Comparison of ENCODE assay signal across 8 mouse cellular contexts in genomic region chr10:77606855-77607254, GRCm38 (mm10). TPM values are rescaled to one million over a fixed set of nuclear protein-coding genes. Genes with fewer than 3 reads are reported as not detected.
DNase-seq lines count a peak whose midpoint lies in the region; ATAC-seq and TF ChIP-seq lines count a peak whose summit lies in the region.

No protein-coding gene starts in this region.

- H3K4me2 ChIP-seq in heart, embryonic 16.5 days (ENCODE audit: low read depth, low read length) = peak overlapping the region; percentile 88

- DNase-seq in kidney, adult 2 months = peak; percentile 34
- no peak for DNase-seq in kidney, postnatal 25 days
- DNase-seq in ES-E14 (ENCODE audit: low read depth, low spot score) = no peak
- peak; percentile 28 for DNase-seq in lung, postnatal 36 days
- peak; percentile 38 for DNase-seq in thymus, postnatal 25 days
- no peak for DNase-seq in Muller cell, postnatal 12 days (ENCODE audit: inconsistent ontology term)
- no peak for DNase-seq in adrenal gland, adult 8-10 months

- peaks cover 15% of the 10 kb centered on the region; the same call in 1 of the 2 replicates for H3K4me1 ChIP-seq in kidney, adult 2 months (ENCODE audit: control insufficient read depth, insufficient read depth, low read length)
- H3K4me1 ChIP-seq in ES-E14 (ENCODE audit: control insufficient read depth in 2 of 2, insufficient read depth in 2 of 2, low read length in 2 of 2, poor library complexity in 1 of 2) = peaks cover 14 to 46% of the 10 kb centered on the region in 2 experiments
- peaks cover 16% of the 10 kb centered on the region for H3K4me1 ChIP-seq in heart, embryonic 16.5 days (ENCODE audit: control insufficient read depth, insufficient read depth, low read length)

- TF ChIP-seq CTCF in kidney, adult 2 months (conservative IDR thresholded peaks at IDR 0.05; ENCODE audit: insufficient read depth, insufficient read length, low read depth, low read length) = no peak

- no peaks in the 10 kb centered on the region; the same call in 1 of the 2 replicates for H3K36me3 ChIP-seq in kidney, adult 2 months (ENCODE audit: control insufficient read depth, insufficient read depth, low read length)
- peaks cover 23% of the 10 kb centered on the region for H3K36me3 ChIP-seq in ES-E14 (ENCODE audit: control insufficient read depth, insufficient read depth, low read length, poor library complexity, severe bottlenecking)
- peaks cover 23% of the 10 kb centered on the region for H3K36me3 ChIP-seq in heart, embryonic 16.5 days (ENCODE audit: control insufficient read depth, insufficient read depth)

- TF ChIP-seq POLR2A in kidney, adult 2 months (IDR thresholded peaks at IDR 0.05; ENCODE audit: low read depth, low read length) = no peak

- H3K27ac ChIP-seq in kidney, adult 2 months (ENCODE audit: insufficient read depth, low read depth, low read length) = peak overlapping the region; percentile 65
- H3K27ac ChIP-seq in ES-E14 (ENCODE audit: insufficient read depth, low read depth, low read length, poor library complexity, severe bottlenecking) = peak overlapping the region; percentile 75
- H3K27ac ChIP-seq in heart, embryonic 16.5 days (ENCODE audit: low read length) = peak overlapping the region; percentile 98

- ATAC-seq in heart, embryonic 16.5 days (replicated peaks; ENCODE audit: extremely low read depth, insufficient read depth, low FRiP score) = no peak

- peak overlapping the region; percentile 66 for H3K4me3 ChIP-seq in kidney, adult 2 months (ENCODE audit: insufficient read depth, low read depth, low read length)
- H3K4me3 ChIP-seq in ES-E14 (ENCODE audit: insufficient read depth in 1 of 2, low read depth in 1 of 2, low read length in 2 of 2, poor library complexity in 1 of 2, severe bottlenecking in 1 of 2) = peak overlapping the region; percentile 84 to 87
- peak overlapping the region; percentile 88 for H3K4me3 ChIP-seq in heart, embryonic 16.5 days (ENCODE audit: low read length)

- 18% methylated on average over 7 of the region's 7 CpGs for WGBS in kidney, adult 2 months
- WGBS in heart, embryonic 16.5 days = 31% methylated on average over 7 of the region's 7 CpGs

- in situ Hi-C loops in ES-E14 (cut with MboI; ENCODE audit: low sequenced_read_pairs in 2 of 2, unreplicated experiment in 2 of 2) = no loop called here

- no peaks in the 10 kb centered on the region for H3K27me3 ChIP-seq in kidney, adult 2 months (replicated peaks; ENCODE audit: control insufficient read depth, insufficient read depth, low read length)
- H3K27me3 ChIP-seq in heart, embryonic 16.5 days (ENCODE audit: control insufficient read depth, insufficient read depth, low read length) = no peaks in the 10 kb centered on the region

- peak overlapping the region; percentile 83 for H3K9ac ChIP-seq in ES-E14 (ENCODE audit: insufficient read depth, low read depth, low read length, poor library complexity, severe bottlenecking)
- H3K9ac ChIP-seq in heart, embryonic 16.5 days (ENCODE audit: low read length) = peak overlapping the region; percentile 89

- no peaks in the 10 kb centered on the region for H3K9me3 ChIP-seq in ES-E14 (ENCODE audit: control insufficient read depth, insufficient read depth, low read depth, low read length)
- 0 out of 2 replicates have a peak, but pooled peaks cover 3% of the 10 kb centered on the region for H3K9me3 ChIP-seq in heart, embryonic 16.5 days (replicated peaks; ENCODE audit: control insufficient read depth, low read length)

TF ChIP-seq in ES-E14, 5 proteins besides CTCF, POLR2A, EP300 and RAD21:
- TF ChIP-seq ZNF384 (IDR thresholded peaks at IDR 0.05; ENCODE audit: low read depth, low read length) (no peak), ZC3H11A (IDR thresholded peaks at IDR 0.05; ENCODE audit: borderline replicate concordance, low read depth, low read length) (no peak), HCFC1 (IDR thresholded peaks at IDR 0.05; ENCODE audit: borderline replicate concordance, insufficient read depth, low read length) (no peak), CHD2 (IDR thresholded peaks at IDR 0.05; ENCODE audit: low read depth, low read length) (no peak), MAFK (IDR thresholded peaks at IDR 0.05; ENCODE audit: insufficient read depth, low read depth, low read length) (no peak)

RNA-seq across cellular contexts. Expression of gene Gm49325, which starts 0.9 kb away (rescaled TPM):
- polyA plus RNA-seq in kidney, adult 2 months (2012; rRNA removed) = not detected in 2 replicates
- total RNA-seq in ES-E14 (2012; rRNA removed) = 1.7 and 5.4 TPM in 2 replicates
- 4.6 TPM in 1 of 2 replicates, not detected in the other for polyA plus RNA-seq in heart, embryonic 16.5 days (2015; fragmentation: Nextera tagmentation; extraction: Ambion mirVana)
- total RNA-seq in adrenal gland, adult 8-10 months (2022) = 10 to 100 TPM; 15.2 to 24.8 (median 18.1) TPM

RNA-seq across cellular contexts. Expression of gene Sumo3, which starts 1.0 kb away (rescaled TPM):
- 241 and 269 TPM in 2 replicates for polyA plus RNA-seq in kidney, adult 2 months (2012; rRNA removed)
- 139 and 148 TPM in 2 replicates for total RNA-seq in ES-E14 (2012; rRNA removed)
- 157 and 170 TPM in 2 replicates for polyA plus RNA-seq in heart, embryonic 16.5 days (2015; fragmentation: Nextera tagmentation; extraction: Ambion mirVana)
- total RNA-seq in adrenal gland, adult 8-10 months (2022) = 100 to 1,000 TPM in 3 of 4 experiments, 10 to 100 TPM in 1; 98.9 to 125 (median 115) TPM

RNA-seq across cellular contexts. Expression of gene Ube2g2, which starts 15.2 kb away (rescaled TPM):
- polyA plus RNA-seq in kidney, adult 2 months (2012; rRNA removed) = 29.9 and 33.8 TPM in 2 replicates
- total RNA-seq in ES-E14 (2012; rRNA removed) = 21.2 and 32.7 TPM in 2 replicates
- 85.4 and 91.0 TPM in 2 replicates for polyA plus RNA-seq in heart, embryonic 16.5 days (2015; fragmentation: Nextera tagmentation; extraction: Ambion mirVana)
- 10 to 100 TPM; 46.0 to 63.0 (median 53.7) TPM for total RNA-seq in adrenal gland, adult 8-10 months (2022)

RNA-seq across cellular contexts. Expression of gene Pttg1ip, which starts 25.3 kb away (rescaled TPM):
- polyA plus RNA-seq in kidney, adult 2 months (2012; rRNA removed) = 321 and 342 TPM in 2 replicates
- total RNA-seq in ES-E14 (2012; rRNA removed) = 115 and 142 TPM in 2 replicates
- 127 and 132 TPM in 2 replicates for polyA plus RNA-seq in heart, embryonic 16.5 days (2015; fragmentation: Nextera tagmentation; extraction: Ambion mirVana)
- total RNA-seq in adrenal gland, adult 8-10 months (2022) = 100 to 1,000 TPM; 207 to 236 (median 225) TPM

Comparison
In these comparisons a context has a peak if more than half of its experiments do, and no peak if none do; other contexts are left out.
1. DNase-seq: peak in kidney, adult 2 months (single experiment), lung, postnatal 36 days (single experiment) and thymus, postnatal 25 days (single experiment); none in kidney, postnatal 25 days (0 of 2), ES-E14 (single experiment), Muller cell, postnatal 12 days (single experiment) and adrenal gland, adult 8-10 months (single experiment).
2. Peak in every context shown above with its lines, with median percentiles within 50 percentile points of each other: H3K27ac ChIP-seq and H3K4me3 ChIP-seq.